21 mouse cellular contexts compared by ENCODE assay signal in the genomic region with DNA sequence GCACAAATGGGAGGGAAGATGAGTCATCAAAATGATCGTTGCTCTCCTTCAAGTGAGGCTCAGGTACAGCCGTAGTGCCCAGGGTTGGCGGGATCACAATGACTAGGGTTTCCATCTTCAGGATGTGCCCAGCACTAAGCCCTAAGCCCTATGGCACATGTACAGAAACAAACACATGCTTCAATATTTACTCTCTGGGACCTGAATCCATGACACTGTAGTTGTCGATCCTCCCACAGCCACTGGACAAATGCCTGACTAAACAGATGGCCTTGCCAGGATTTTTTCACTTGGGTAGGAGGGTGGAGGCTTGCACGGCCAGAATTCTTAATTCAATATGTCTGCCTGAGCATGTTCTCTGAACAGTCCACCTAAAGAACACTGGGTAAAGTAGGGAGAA.
DNase-seq lines count a peak whose midpoint lies in the region; ATAC-seq lines count a peak whose summit lies in the region.
"Had no signal": no experiment of that assay in that cellular context is flagged by ENCODE, and none has a peak within 500 bp of the region (broad histone marks: within the 10 kb centered on the region; RNA-seq: fewer than 3 reads in every experiment).

No protein-coding gene starts in this region.

- DNase-seq in frontal cortex, postnatal 10 days (ENCODE audit: low spot score in 2 of 2), result no peak
- DNase-seq in MN1 (ENCODE audit: low spot score), result peak; percentile 7
- DNase-seq in cerebellum, adult 18-20 months, result peak; percentile 68 to 76
- peak; percentile 55 to 84 for DNase-seq in cerebellum, postnatal 14 days
- no peak for DNase-seq in kidney, postnatal 10 days
- no peak for DNase-seq in layer of hippocampus, adult 11-12 months (ENCODE audit: low spot score)
- DNase-seq: adrenal gland, postnatal 10 days; heart, adult 18-20 months; heart, postnatal 14 days; kidney, adult 18-20 months; lung, embryonic 14.5 days had no signal

- no peak overlapping the region for H3K9ac ChIP-seq in hindbrain, embryonic 16.5 days (ENCODE audit: low read depth, low read length)
- H3K9ac ChIP-seq: forebrain, embryonic 13.5 days; heart, embryonic 13.5 days; hindbrain, embryonic 12.5 days; limb, embryonic 13.5 days; liver, embryonic 14.5 days; lung, embryonic 14.5 days; midbrain, embryonic 12.5 days had no signal

- peak; percentile 44; the same call in 1 of the 2 replicates for ATAC-seq in frontal cortex, adult (ENCODE audit: low TSS enrichment)
- ATAC-seq in hindbrain, embryonic 16.5 days, result no peak
- ATAC-seq: forebrain, embryonic 13.5 days; inflammation-experienced regulatory T-cells, adult 6 months; Patski had no signal

- H3K36me3 ChIP-seq in hindbrain, embryonic 16.5 days (ENCODE audit: control insufficient read depth, insufficient read depth, low read length), result no peaks in the 10 kb centered on the region
- H3K36me3 ChIP-seq: heart, embryonic 13.5 days; hindbrain, embryonic 12.5 days; limb, embryonic 13.5 days; midbrain, embryonic 12.5 days had no signal

- H3K27me3 ChIP-seq in hindbrain, embryonic 16.5 days (replicated peaks; ENCODE audit: control insufficient read depth, insufficient read depth, low read length), result no peaks in the 10 kb centered on the region
- H3K27me3 ChIP-seq: forebrain, embryonic 13.5 days; heart, embryonic 13.5 days; hindbrain, embryonic 12.5 days; limb, embryonic 13.5 days; midbrain, embryonic 12.5 days had no signal

- WGBS in hindbrain, embryonic 16.5 days, result 83% methylated on average over 5 of the region's 5 CpGs

- no peak overlapping the region for H3K4me2 ChIP-seq in hindbrain, embryonic 16.5 days (ENCODE audit: low read length)
- H3K4me2 ChIP-seq: forebrain, embryonic 13.5 days; heart, embryonic 13.5 days; hindbrain, embryonic 12.5 days; limb, embryonic 13.5 days; lung, embryonic 14.5 days; midbrain, embryonic 12.5 days had no signal

- no peaks in the 10 kb centered on the region for H3K4me1 ChIP-seq in hindbrain, embryonic 16.5 days (ENCODE audit: control insufficient read depth, insufficient read depth, low read depth, low read length)
- H3K4me1 ChIP-seq: forebrain, embryonic 13.5 days; heart, embryonic 13.5 days; hindbrain, embryonic 12.5 days; limb, embryonic 13.5 days; midbrain, embryonic 12.5 days had no signal

- no peaks in the 10 kb centered on the region for H3K9me3 ChIP-seq in hindbrain, embryonic 16.5 days (ENCODE audit: control insufficient read depth, low read length)
- H3K9me3 ChIP-seq: forebrain, embryonic 13.5 days; heart, embryonic 13.5 days; hindbrain, embryonic 12.5 days; limb, embryonic 13.5 days; midbrain, embryonic 12.5 days had no signal

- no peak overlapping the region for H3K27ac ChIP-seq in hindbrain, embryonic 16.5 days (ENCODE audit: low read depth, low read length)
- H3K27ac ChIP-seq: forebrain, embryonic 13.5 days; heart, embryonic 13.5 days; hindbrain, embryonic 12.5 days; limb, embryonic 13.5 days; liver, embryonic 14.5 days; midbrain, embryonic 12.5 days had no signal

- no peak overlapping the region for H3K4me3 ChIP-seq in hindbrain, embryonic 16.5 days (ENCODE audit: low read length)
- H3K4me3 ChIP-seq: forebrain, embryonic 13.5 days; heart, embryonic 13.5 days; hindbrain, embryonic 12.5 days; limb, embryonic 13.5 days; midbrain, embryonic 12.5 days had no signal

Comparison
In these comparisons a context has a peak if more than half of its experiments do, and no peak if none do; other contexts are left out.
1. DNase-seq: peak in MN1 (single experiment), cerebellum, adult 18-20 months (2 of 2) and cerebellum, postnatal 14 days (2 of 2); none in frontal cortex, postnatal 10 days (0 of 2), kidney, postnatal 10 days (single experiment) and layer of hippocampus, adult 11-12 months (single experiment).